Mouse (Mus musculus) adrenal gland (tissue): ENCODE results near the gene Olfr1360.
"Not testable (repeated sequence)": the region's sequence is repeated elsewhere in the genome, so short reads cannot be mapped to it uniquely, and the experiment has no call there.

Source experiments
- intact Hi-C: fragments of 180-260 bp; cut with DNase I; formaldehyde crosslinking; loops from one replicate; pipeline ENCODE4 v1.15.1; 2025
- long read RNA-seq, 2 experiments: library from polyadenylated mRNA; unstranded; transcript quantifications; one replicate each; pipeline ENCODE4 v2.0.0; 2020; ENCODE audit warnings: borderline replicate concordance in 1 of 2; ENCODE audit not compliant: insufficient replicate concordance in 1 of 2

Gene Olfr1360
- long read RNA-seq, experiment 1 = 0 reads
- long read RNA-seq, experiment 2 = 0 reads

DNA sequence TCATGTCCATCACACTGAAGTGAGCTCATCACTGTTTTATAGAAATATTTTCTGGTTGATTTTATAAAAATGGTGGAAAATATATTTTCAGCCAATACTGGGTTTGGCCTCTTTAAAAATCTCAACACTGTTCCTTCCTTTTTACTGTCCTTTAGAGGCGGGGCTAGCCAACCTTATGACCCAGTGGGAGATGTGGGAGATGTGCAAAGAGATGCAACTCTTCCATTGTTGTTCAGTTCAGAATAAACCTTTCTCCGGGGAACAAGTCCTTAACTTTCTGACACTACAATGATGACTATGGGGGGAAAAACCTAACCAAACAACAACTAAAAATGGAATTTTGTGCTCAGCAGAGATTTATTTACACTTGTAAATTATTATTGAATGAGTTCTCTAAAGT is at the start of gene Olfr1360:
Gene Olfr1360 (minus strand): TSS at position 101 of the 400 bp plus-strand sequence.
- intact Hi-C loops = no loop called here

DNA sequence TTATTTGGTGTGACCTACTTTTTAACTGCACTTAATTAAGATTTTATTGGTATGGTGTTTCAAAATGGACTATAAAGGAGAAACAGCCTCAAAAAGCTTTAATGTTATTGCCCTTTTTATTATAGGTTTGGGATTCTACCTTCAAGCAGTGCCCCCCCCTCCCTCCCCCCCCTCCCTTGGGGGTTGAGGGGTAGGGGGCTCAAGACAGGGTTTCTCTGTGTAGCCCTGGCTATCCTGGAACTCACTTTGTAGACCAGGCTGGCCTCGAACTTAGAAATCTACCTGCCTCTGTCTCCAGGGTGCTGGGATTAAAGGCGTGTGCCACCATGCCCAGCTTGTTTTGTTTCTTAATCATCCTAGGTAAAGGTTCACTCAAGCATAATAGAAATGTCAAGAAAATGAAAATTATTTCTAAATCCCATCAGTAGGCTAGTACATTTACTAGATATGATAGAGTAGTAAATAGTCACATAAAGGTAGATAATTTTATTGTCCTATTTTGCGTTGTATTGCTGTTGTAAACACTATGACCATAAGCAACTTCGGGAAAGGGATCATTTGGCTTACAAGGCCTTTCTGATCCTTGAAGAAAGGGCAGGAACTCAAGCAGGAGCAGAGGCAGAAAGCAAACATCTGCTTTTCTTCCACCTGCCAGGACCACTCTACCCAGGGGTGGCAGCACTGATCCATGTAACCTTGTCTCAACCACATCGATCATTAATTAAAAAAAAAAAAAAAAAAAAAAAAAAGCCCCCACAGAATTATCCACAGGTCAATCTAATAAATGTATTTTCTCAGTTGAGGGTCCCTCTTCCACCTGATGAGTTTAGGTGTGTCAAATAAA is 46.0 kb upstream of the Olfr1360 start:
- intact Hi-C loops = no loop called here

GRCm38 (mm10) chr13:21722373-21722925 is 45.2 kb upstream of the Olfr1360 start:
- intact Hi-C loops = no loop called here

DNA sequence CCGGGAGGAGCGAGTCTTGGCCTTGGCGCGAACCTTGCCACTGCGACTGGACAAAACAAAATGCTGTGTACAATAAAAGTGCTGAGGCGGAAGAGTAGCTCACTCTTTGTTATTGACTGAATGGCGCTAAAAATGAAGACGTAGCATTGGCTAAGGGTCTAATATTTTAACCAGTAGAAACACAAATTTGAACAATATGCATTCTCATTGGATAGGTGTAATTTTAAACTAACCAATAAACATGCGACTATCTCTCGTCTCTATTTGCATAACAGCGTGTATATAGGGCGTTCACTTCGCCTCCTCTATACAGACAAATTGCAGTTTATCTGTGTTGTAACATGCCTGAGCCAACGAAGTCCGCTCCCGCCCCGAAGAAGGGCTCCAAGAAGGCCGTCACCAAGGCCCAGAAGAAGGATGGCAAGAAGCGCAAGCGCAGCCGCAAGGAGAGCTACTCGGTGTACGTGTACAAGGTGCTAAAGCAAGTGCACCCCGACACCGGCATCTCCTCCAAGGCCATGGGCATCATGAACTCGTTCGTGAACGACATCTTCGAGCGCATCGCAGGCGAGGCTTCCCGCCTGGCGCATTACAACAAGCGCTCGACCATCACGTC is 44.7 kb upstream of the Olfr1360 start, which contains the start of gene Hist1h2bm:
Gene Hist1h2bm (plus strand): TSS at position 288 of the 616 bp plus-strand sequence.
- intact Hi-C loops = not testable (repeated sequence)

- intact Hi-C loops = not testable (repeated sequence)
Observed at GRCm38 (mm10) chr13:21721107-21721756, 44.0 kb upstream of the Olfr1360 start.

DNA sequence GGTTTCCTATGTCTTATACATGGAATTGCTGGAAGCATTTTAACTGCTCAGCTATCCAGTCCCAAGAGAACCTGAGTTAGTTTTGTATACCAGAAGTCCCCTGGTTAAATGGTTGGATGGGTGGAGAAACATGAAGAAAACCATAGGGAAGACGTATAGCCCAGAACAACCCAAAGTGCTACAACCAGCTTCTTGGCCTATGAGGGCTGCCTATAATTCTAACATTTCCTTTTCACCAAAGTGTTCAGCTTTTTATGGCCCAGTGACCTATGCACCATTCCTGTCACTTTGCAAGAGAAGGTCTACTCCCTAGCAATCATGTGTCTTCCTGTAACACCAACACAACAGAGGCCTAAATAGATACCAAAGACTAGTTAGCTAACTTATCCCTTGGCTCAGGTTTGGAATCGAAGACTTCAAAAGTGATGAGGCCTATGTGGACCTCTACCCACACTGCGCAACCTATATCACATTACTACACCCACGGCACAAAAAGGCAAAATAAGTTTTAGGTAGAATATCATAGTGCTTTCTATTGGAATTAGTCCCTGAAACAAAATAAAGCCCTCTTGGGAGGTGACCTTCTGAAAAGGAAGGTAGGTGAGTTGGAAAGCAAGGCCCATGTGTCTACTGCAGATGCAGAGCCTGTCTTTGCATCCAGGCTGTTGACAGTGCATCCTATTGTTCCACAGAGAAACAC is 41.3 kb upstream of the Olfr1360 start:
- intact Hi-C loops = loop anchor here (10.0 kb wide), 1 partner anchor 1716 kb away; no protein-coding TSS in a partner anchor

GRCm38 (mm10) chr13:21717397-21718357 is 40.5 kb upstream of the Olfr1360 start, which contains the start of gene Hist1h3h:
Gene Hist1h3h (plus strand): TSS chr13:21717659.
- intact Hi-C loops = loop anchor here (10.0 kb wide), 1 partner anchor 1717 kb away; no protein-coding TSS in a partner anchor

- intact Hi-C loops = loop anchor here (10.0 kb wide), 1 partner anchor 1718 kb away; no protein-coding TSS in a partner anchor
Observed at GRCm38 (mm10) chr13:21716540-21717391, 39.6 kb upstream of the Olfr1360 start.

DNA sequence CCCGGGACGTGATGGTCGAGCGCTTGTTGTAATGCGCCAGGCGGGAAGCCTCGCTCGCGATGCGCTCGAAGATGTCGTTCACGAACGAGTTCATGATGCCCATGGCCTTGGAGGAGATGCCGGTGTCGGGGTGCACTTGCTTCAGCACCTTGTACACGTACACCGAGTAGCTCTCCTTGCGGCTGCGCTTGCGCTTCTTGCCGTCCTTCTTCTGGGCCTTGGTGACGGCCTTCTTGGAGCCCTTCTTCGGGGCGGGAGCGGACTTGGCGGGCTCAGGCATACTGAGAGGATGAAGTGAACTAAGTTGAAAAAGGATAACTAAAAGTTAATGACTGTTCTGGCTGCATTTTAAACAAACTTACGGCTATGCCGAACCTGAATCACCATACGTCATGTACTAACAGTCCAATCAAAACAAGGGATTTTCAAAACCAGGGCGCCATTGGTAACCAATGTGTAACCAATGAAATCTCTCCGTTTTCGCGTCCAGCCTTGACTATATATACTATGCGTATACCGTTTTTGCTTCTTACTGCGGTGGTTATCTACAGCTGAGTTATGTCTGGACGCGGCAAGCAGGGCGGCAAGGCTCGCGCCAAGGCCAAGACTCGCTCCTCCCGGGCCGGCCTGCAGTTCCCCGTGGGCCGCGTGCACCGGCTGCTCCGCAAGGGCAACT is 38.8 kb upstream of the Olfr1360 start, which contains the start of the genes Hist1h2bl and Hist1h2ai:
Gene Hist1h2bl (minus strand): TSS at position 280 of the 676 bp plus-strand sequence.
Gene Hist1h2ai (plus strand): TSS at position 559 of the 676 bp plus-strand sequence.
- intact Hi-C loops = loop anchor here (10.0 kb wide), 1 partner anchor 1719 kb away; no protein-coding TSS in a partner anchor

- intact Hi-C loops = loop anchor here (10.0 kb wide), 1 partner anchor 1720 kb away; no protein-coding TSS in a partner anchor
Observed at GRCm38 (mm10) chr13:21715131-21715863, 38.1 kb upstream of the Olfr1360 start.

- intact Hi-C loops = loop anchor here (5.0 to 10.0 kb wide), 4 partner anchors 313 to 1720 kb away; no protein-coding TSS in a partner anchor
Observed at GRCm38 (mm10) chr13:21714725-21715124, 37.5 kb upstream of the Olfr1360 start.

DNA sequence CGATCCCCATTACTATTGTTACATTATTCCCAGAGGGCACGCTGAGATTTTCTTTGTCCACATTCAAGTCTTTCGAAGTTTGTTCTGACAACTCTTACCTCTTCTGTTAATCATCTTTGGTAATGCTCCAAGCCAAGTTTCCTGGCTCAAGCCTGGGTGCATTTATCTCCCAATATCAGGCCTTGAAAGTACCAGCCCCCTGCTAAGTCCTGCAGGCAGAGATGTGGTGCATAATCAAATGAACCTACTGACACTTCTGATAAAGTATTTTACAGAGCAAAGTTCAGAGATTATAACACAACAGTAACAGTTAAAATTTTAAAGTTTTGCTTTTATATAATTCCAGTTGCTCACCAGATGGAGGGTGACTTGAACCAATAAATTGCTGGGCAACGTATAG is 34.5 kb upstream of the Olfr1360 start:
- intact Hi-C loops = loop anchor here (2.0 to 10.0 kb wide), 5 partner anchors 19 to 1723 kb away; no protein-coding TSS in a partner anchor

- intact Hi-C loops = loop anchor here (5.0 to 10.0 kb wide), 4 partner anchors 316 to 1724 kb away; no protein-coding TSS in a partner anchor
Observed at GRCm38 (mm10) chr13:21710821-21711525, 33.8 kb upstream of the Olfr1360 start.

- intact Hi-C loops = loop anchor here (5.0 to 10.0 kb wide), 4 partner anchors 317 to 1725 kb away; no protein-coding TSS in a partner anchor
Observed at GRCm38 (mm10) chr13:21710031-21710711, 33.0 kb upstream of the Olfr1360 start.

DNA sequence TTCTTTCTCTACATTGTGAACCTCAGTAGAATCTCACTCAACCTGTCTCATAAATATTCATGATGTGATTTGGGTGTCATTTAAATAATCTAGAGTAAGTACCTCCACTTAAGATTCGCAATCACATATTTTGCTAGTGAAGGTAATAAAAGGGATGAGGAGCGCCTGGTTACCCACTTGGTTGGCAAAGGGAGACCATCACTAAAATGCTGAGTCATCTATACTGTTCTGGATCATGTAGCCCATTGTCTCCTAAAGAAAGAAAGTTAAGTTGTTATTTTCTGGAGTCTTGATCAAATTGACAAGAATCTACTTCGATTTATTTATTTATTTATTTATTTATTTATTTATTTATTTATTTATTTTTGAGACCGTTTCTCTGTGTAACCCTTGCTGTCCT is 29.5 kb upstream of the Olfr1360 start:
- intact Hi-C loops = no loop called here
